Mouse (Mus musculus) kidney, postnatal 14 days (tissue): ENCODE measurements around the gene Nup133.

ENCODE experiments used
- DNase-seq: peaks from one replicate; pipeline ENCODE4 v3.0.0; 2022; ENCODE audit warnings: mixed read lengths

Nup133 gene

GRCm38 (mm10) chr8:123950077-123950802 is 1.2 kb upstream of the Nup133 start:
- peak; percentile 75 for DNase-seq

- no peak for DNase-seq
These were observed 571 bp upstream of the Nup133 start for GRCm38 (mm10) chr8:123949686-123949986.

GRCm38 (mm10) chr8:123929026-123929425 is 20.0 kb downstream of the Nup133 start:
- DNase-seq = no peak

- no peak for DNase-seq
These were observed 23.4 kb downstream of the Nup133 start for GRCm38 (mm10) chr8:123925671-123926070.

- DNase-seq = peak; percentile 86
These were observed 24.3 kb downstream of the Nup133 start for GRCm38 (mm10) chr8:123924719-123925118.

- DNase-seq = no peak
These were observed 34.4 kb downstream of the Nup133 start for GRCm38 (mm10) chr8:123914635-123915034.

GRCm38 (mm10) chr8:123912265-123912664 is 36.8 kb downstream of the Nup133 start:
- no peak for DNase-seq

GRCm38 (mm10) chr8:123907604-123908003 is 41.5 kb downstream of the Nup133 start:
- no peak for DNase-seq

- DNase-seq = no peak
These were observed 46.4 kb downstream of the Nup133 start for GRCm38 (mm10) chr8:123902653-123903052.

- peak; percentile 34 for DNase-seq
These were observed 49.7 kb downstream of the Nup133 start for GRCm38 (mm10) chr8:123899366-123899765.

- no peak for DNase-seq
These were observed 50.5 kb downstream of the Nup133 start for GRCm38 (mm10) chr8:123898576-123898975.

GRCm38 (mm10) chr8:123896774-123897173 is 52.3 kb downstream of the Nup133 start:
- DNase-seq = no peak

GRCm38 (mm10) chr8:123896366-123896761 is 52.7 kb downstream of the Nup133 start:
- DNase-seq = no peak

GRCm38 (mm10) chr8:123895680-123896365 is 53.2 kb downstream of the Nup133 start:
- no peak for DNase-seq

GRCm38 (mm10) chr8:123895230-123895629 is 53.8 kb downstream of the Nup133 start:
- no peak for DNase-seq

GRCm38 (mm10) chr8:123894502-123895097 is 54.5 kb downstream of the Nup133 start, which contains the start of gene Acta1:
Gene Acta1 (minus strand): TSS chr8:123894751.
- DNase-seq = no peak

GRCm38 (mm10) chr8:123893413-123893812 is 55.7 kb downstream of the Nup133 start:
- DNase-seq = no peak

GRCm38 (mm10) chr8:123892586-123893155 is 56.4 kb downstream of the Nup133 start:
- no peak for DNase-seq

GRCm38 (mm10) chr8:123891883-123892585 is 57.0 kb downstream of the Nup133 start:
- no peak for DNase-seq

- peak; percentile 55 for DNase-seq
These were observed 57.8 kb downstream of the Nup133 start for GRCm38 (mm10) chr8:123891271-123891670.

- DNase-seq = no peak
These were observed 59.3 kb downstream of the Nup133 start for GRCm38 (mm10) chr8:123889797-123890196.

- DNase-seq = no peak
These were observed 61.1 kb downstream of the Nup133 start for GRCm38 (mm10) chr8:123887956-123888355.

GRCm38 (mm10) chr8:123887163-123887562 is 61.9 kb downstream of the Nup133 start:
- no peak for DNase-seq
